Mouse (Mus musculus): Measurements from ENCODE around the gene Serpina3j. TPM values are rescaled to one million over a fixed set of nuclear protein-coding genes. Genes with fewer than 3 reads are reported as not detected.

Serpina3j gene
- total RNA-seq, 4 experiments from 2014 or later, result not detected

Other genes starting within 250 kb of the Serpina3j start
- not detected for gene Serpina5, start 213.4 kb upstream of the Serpina3j start, total RNA-seq (2022)
- gene Serpina3a, start 201.8 kb upstream of the Serpina3j start, total RNA-seq (2022), result not detected
- gene Serpina3b, start 186.6 kb upstream of the Serpina3j start, total RNA-seq (2022), result not detected
- under 1 TPM; 0.41 to 0.63 (median 0.58) TPM for gene Serpina3c, start 160.7 kb upstream of the Serpina3j start, total RNA-seq (2022)
- not detected for gene Serpina3f, start 100.0 kb upstream of the Serpina3j start, total RNA-seq (2022)
- gene Serpina3g, start 78.3 kb upstream of the Serpina3j start, total RNA-seq (2022), result 1 to 10 TPM in 3 of 4 experiments, under 1 TPM in 1; 0.84 to 2.1 (median 1.8) TPM
- 1 to 10 TPM in 1 of 4 experiments, under 1 TPM in 2, not detected in 1; 0.23 to 1.6 (median 0.53) TPM for gene Serpina3i, start 51.4 kb upstream of the Serpina3j start, total RNA-seq (2022)
- under 1 TPM in 1 of 4 experiments, not detected in 3; 0.22 TPM for gene Serpina3k, start 23.9 kb downstream of the Serpina3j start, total RNA-seq (2022)
- gene Serpina3m, start 23.9 kb downstream of the Serpina3j start, total RNA-seq (2022), result under 1 TPM in 2 of 4 experiments, not detected in 2; 0.22 to 0.44 TPM
- gene Serpina3n, start 92.2 kb downstream of the Serpina3j start, total RNA-seq (2022), result 10 to 100 TPM in 2 of 4 experiments, 1 to 10 TPM in 2; 5.4 to 11.2 (median 9.7) TPM
- gene Gsc, start 158.8 kb downstream of the Serpina3j start, total RNA-seq (2022), result not detected

All from heart, adult 8-10 months (tissue).